Mouse (Mus musculus): ENCODE measurements around the gene Bckdhb.

Bckdhb gene

DNA sequence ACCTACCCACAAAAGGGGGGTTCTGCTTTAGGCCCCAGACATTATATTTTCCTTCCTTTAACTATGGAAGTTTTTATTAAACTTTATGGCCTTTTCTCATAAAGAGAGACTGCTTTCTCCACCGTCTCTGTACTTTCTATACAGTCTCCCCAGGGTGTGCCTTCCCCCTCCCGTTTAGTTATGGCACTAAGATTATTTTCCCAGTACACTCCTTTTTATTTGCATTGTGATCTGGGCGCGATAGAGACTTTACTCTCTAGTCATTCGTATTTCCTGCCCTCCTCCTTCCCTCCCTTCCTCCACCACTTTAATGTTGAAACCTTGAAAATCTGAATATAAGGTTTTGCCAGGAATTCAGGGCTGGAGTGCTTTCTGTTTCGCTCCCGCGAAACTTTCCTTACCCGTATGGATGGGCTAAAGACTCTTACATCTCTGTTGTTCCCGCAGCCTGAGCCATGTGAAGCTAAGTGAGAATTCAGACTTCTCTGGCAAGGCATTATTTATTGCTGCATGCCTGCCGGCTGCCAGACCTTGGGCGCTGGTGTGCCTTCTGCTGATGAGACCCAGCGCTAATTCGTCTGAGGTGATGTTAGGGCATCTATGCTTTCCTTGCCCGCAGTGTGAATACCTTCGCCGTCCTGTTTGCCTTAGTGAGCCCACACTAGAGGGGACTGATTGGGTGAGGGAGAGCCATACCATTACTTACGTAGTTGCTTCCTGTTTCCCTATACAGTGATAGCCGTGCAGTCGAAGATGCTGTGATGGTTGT, 182.3 kb downstream of the Bckdhb start:
- no peak for DNase-seq (ENCODE audit: low read depth, low spot score)

DNA sequence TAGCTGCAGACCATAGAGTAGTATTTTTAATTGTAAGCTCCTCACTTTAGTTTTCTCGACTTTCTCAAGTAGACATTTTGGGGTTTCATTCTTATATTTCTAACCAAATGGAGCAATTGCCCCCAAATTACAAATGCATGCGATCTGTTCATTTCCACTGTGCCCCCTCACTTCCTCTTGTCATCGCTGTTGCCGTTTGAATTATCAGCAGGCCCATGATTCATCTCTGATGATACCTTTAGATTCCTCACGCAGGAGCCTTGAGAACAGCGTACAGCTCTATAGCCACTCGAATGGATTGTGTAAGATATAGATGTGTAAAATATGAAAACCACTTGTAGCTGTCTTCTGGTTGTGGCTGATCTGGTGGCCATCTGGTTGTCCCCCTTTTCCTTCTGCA, 183.6 kb downstream of the Bckdhb start:
- no peak for DNase-seq (ENCODE audit: low read depth, low spot score)

DNA sequence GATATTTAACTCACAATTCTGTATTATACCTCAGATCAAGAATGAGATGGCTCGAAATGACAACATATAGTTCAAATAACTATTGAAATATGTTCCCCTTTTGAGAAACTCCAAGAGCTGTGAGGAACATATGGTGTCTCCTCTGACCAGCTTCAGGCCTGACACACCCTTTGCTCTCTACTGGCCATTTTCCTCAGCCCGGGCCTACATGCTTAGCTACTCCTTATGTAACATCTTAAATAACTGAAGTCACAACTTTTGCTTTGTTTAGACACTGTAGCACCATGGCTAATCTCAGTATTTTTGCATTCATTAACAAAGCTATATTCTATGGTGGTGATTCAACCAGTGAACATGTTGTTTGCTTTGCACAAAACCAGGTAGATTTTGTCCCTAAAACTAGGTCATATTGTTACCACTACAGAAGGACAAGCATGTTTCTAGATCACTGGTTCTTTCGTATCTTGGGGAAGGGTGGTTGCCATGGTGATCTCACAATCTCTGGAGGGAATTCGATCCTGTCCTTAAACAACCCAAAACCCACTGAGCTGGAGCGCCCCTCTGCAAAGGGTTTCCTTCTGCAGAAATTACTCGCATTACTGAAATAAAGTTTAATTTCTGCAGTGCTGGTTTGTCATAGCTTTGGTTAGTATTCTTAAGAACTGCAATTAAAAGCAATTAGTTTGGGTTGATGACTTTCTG, 185.0 kb downstream of the Bckdhb start:
- DNase-seq (ENCODE audit: low read depth, low spot score) = peak; percentile 48

DNA sequence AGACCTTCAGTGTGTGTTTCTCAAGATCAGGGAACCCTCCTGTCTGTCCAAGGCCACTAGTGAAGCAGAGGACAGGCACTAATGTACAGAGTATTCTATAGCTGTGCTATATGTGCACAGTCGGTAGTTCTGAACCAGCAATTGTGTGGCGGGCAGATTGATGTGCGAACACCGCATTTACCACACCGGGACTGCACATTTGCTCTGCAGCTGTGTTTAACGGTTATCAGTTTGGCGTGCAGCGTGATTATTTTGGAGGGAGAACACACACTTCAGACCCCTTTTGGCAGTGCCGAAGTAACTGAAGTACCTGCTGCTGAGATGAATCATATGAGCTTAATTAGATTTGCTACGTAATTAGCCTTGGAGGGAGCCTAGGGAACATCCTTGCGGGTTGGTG, 185.7 kb downstream of the Bckdhb start:
- DNase-seq (ENCODE audit: low read depth, low spot score) = no peak

DNA sequence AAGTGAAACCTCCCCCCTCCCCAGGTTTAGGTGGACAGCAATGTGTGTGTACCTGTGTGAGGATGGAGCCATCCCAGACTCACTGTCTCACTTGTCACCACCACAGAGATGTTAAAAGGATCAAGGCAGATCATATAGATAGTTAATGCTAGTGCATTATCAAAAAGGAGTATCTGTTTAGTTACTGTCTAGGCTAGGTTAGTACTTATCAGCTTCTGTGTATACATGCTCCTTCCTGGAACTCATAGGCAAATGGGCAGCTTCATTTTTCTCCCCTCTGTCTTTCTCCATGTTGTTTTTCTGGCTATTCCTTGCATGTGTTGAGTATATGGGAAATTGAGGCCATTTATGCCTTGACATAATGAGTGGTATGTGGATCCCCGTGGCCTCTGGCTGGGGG, 187.4 kb downstream of the Bckdhb start:
- DNase-seq (ENCODE audit: low read depth, low spot score) = no peak

DNA sequence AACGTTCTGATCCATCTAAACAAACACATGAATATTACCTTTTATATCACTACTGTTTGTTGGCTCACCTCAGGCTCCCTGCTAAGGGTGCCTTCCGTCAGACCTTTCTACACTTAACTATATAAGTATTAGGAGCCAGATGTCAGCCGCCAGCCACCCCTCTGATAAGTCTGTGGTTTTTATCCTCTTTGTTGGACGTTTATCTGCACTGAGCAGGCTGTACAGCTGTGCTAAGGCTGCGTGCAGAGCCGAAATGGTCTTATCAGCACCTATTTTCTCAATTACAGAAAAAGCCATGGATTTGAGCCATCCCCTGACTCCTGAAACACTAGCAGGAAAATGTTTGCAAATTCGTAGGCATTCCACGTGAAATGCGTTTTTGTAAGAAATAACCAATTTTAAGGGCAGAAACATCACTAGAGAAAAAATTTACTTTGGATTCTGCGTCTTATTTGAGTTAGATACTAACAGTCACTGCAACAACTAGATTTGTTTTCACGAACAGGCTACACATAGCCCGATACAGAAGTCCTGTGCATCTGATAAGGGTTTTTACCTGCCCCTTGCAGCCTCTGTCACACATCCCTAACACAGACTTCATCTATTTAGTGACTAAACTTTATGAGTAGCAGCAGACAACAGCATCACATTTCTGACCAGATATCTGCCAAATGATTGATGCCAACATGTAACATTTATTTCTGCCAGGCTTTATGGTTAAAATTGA, 188.1 kb downstream of the Bckdhb start:
- DNase-seq (ENCODE audit: low read depth, low spot score) = no peak

DNA sequence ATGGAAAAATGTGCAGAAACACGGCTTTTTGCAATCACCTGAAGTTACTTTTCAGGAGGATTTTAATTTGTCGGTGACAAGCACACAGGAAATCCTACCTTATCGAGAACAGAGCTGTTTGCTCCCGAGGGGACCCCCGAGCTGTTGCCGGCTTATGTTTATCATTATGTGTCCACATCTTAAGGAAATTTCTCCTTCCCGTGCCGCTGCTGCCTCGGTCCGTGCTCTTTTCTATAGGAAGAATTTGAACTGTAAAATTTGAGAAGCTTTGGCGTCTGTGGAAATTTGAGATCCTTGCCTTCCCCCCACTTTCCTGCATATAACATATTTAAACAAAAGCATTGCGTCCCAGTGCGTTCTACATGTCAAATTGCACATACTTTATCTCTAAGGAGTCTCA, 189.3 kb downstream of the Bckdhb start:
- no peak for DNase-seq (ENCODE audit: low read depth, low spot score)

DNA sequence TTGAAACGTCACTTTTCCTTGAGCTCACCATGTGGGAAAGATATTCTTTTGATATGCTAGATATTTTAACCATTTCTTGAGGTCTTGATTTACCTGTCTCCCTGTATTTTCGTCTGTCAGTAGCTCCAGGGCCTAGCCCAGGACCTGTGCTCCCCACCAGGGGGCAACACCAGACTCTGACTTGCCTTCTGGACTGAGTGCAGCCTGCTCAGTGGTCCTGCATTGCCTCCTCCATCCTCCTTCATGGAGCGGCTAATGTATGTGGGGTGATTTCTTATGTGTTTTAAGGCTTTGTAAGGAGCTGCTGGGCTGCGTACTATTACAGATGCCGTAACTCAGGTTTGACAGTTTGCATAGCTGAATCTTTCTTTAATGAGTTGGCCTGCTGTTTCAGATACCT, 192.4 kb downstream of the Bckdhb start:
- DNase-seq (ENCODE audit: low read depth, low spot score) = no peak

DNA sequence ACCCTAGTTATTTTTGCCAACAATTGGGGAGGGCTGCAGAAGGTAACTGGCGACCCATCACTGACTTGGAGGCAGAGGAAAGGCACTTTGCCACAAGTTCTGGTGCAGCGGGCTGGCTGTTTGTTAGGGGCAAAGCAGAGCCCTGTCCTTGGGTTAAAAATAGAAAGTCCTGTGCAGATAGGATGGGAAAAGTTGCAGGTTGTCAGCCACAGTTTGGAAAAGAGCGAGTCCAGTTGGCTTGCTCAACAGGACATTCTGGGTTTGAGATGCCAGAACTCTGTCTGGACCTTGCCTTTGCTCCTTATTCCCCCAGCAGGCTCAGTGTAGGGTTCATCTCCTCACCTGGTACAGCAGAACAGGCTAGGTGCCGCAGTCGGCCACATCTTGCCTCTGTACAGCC, 200.1 kb downstream of the Bckdhb start:
- no peak for DNase-seq (ENCODE audit: low read depth, low spot score)

DNA sequence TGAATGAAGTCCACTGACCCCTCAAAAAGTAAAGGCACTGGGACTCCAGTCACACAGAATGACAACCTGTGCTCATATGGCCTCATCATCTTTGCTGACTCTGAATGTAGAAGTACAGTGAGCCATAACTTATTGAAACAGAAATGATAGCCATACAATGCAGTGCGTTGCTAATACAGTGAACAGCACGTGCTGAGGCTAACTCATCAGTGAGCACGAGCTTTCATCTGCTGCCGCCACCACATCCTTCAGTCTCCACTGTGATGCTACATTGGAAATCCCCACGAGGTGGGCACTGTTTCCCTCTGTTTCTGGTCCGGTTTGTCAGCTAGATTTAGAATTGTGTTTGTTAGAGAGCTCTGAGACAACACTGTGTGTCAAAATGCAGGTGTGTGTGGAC, 205.4 kb downstream of the Bckdhb start:
- DNase-seq (ENCODE audit: low read depth, low spot score) = no peak

DNA sequence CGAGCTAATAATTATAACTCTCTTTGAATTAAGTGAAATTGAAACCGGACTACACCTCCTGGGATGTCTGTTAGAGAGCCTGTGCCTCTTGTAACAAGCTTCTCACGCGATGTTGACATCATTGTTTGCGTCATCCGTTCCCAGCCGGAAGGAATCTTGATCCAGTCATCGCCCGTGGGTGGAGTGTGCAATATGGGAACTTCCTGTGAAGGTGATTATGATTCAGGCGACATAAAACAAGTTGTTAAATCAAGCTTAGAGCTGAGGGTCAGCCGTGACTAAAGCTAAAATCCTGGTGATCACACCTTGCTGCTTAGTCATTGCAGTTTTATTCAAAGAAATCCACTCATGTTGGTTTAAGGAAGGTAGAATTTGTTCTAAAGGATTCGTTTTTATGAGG, 210.1 kb downstream of the Bckdhb start:
- no peak for DNase-seq (ENCODE audit: low read depth, low spot score)

DNA sequence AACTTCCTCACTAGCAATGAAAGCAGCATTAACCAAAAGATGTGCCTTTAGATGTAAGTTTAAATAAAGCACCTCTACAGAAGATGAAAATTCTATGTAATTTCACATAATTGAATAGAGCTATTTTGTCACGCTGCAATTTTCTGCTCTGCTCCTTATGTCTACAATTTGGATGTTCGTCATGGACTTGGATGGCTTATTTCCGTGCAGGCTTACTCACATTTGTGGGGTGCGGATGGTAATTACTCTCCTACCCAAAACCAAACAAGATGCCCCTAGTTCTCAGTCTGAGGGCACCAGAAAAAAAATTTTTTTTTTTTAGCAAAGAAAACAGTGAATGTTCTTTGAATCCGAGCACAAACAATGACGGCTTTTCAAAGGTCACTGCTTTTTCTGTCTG, 212.2 kb downstream of the Bckdhb start:
- DNase-seq (ENCODE audit: low read depth, low spot score) = peak; percentile 16

DNA sequence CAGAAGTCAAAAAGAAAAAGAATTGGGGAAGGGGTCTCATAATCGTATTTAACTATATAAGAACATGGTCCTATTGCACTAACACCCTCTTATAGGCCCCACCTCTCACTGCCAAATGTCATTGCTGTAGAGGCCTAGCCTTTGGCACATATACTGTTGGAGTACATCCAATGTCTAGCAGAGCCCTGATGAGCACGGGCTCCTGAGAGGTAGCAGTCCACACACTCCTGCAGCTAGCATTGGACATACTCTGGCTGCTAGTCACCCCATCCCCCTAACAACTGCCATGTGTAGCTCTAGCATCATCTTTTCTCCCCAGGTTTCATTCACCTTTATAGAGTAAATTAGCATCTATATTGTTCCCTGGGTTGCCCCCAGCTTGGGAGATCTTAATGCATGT, 223.2 kb downstream of the Bckdhb start:
- DNase-seq (ENCODE audit: low read depth, low spot score) = no peak
